Mouse (Mus musculus) brain, embryonic 14.5 days (tissue): ENCODE measurements around the gene Vstm5.

Experiments used
- CTCF ChIP-seq: fragments of 200-500 bp; IDR thresholded peaks from 2 replicates; pipeline ENCODE4 v1.5.1; 2012; ENCODE audit warnings: inconsistent platforms, mild to moderate bottlenecking, moderate library complexity, borderline replicate concordance; ENCODE audit not compliant: insufficient read depth, insufficient read length; ENCODE audit errors: extremely low read depth
- POLR2A ChIP-seq: fragments of 200-500 bp; IDR thresholded peaks from 2 replicates; pipeline ENCODE4 v1.6.1; 2012; ENCODE audit warnings: mild to moderate bottlenecking, inconsistent platforms, borderline replicate concordance; ENCODE audit not compliant: poor library complexity, insufficient read depth, insufficient read length, severe bottlenecking; ENCODE audit errors: extremely low read depth

GRCm38 (mm10) chr9:15235986-15236385 lies 2.9 kb upstream of the Vstm5 start:
- TF ChIP-seq CTCF = no peak
- no peak for TF ChIP-seq POLR2A
